Mouse (Mus musculus): ENCODE measurements at regions not wholly inside any gene's neighbourhood (a gene's known extent, or its start where the extent isn't known, plus 50 kb on each side); places are given as distances from the start of the nearest gene placed in this dataset.

DNA sequence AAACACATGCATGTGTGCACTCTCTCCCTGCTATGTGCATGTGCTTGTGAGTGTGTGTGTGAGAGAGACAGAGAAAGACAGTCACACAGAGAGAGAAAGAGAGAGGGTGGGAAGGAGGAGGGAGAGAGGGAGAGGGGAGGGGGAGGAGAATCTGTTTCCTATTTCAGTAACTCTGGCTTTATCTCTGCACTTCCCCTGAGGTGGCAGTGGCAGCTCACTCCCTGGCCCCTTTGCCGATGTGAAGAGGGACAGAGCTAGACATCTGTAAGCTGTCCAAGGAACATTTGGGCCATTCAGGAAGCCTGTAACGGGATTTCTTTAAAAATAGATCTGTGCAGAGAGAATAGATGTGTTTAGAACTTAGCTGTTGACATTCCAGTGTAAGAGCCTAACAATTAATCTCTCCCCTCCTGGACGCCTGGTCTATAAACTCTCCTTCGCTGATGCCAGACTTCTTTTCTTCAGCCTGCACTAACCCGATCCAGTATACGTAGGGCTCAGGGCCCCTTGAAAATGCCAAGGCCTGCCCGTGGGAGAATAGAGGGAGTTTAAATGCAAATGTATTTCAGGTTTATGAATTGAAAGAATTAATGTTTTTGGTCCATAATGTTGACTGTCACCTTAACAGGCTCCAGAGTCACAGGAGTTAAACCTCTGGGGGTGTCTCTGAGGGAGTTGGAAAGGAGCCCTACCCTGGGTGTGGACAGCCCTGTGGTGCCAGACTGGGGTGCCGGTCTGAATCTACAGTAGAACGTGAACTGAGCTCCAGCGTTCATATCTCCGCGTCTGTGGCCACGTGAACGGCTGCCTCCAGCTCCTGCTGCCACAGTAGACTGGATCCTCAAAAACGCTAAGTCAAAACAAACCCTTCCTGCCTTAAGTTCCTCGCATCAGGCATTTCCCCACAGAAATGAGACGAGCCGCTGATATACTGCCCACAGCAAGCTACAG, 336.6 kb upstream of the Gm10131 start:
- DNase-seq, result no peak

GRCm38 (mm10) chr8:34442688-34443087, 331.2 kb upstream of the Gm10131 start:
- DNase-seq, result no peak

GRCm38 (mm10) chr8:34441756-34442155, 330.2 kb upstream of the Gm10131 start:
- no peak for DNase-seq

DNA sequence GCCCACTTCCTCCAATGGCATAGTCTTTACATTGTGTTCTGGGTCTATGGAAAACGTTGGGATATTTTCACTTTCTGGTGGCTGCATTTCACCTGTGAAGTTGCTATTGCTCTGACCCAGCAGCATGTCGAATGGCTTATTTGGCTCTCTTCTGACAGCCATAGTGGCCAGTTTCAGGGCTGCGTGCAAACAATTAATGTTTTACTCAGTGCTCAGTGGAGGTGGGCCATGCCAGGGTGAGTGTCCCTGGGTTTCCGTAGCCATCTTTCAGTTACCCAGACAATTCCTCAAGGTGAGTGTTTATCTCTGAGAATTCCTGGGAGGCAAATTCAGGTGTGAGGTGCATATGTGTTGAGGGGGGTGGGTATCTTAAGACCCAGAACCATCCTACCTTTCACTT, 329.2 kb upstream of the Gm10131 start:
- no peak for DNase-seq

GRCm38 (mm10) chr8:34438771-34439170, 327.2 kb upstream of the Gm10131 start:
- DNase-seq, result no peak

DNA sequence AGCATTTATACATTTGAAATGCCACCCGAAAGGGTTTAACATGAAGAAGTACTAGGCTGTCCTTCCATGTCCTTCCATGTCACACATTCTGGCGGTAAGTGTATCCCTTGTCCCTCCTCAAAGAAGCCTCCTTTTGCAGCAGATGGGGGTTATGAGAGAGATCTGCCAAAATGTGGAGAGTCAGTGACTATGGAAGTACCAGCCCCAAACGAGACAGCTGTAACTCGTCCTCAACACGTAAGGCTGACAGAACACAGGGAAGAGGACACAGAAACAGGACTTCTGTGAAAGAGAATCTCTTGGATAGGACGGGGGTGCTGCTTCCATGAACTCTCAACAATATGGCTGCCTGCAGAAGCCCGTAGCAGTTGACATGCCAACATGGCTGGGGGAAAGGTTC, 320.4 kb upstream of the Gm10131 start:
- DNase-seq, result no peak

DNA sequence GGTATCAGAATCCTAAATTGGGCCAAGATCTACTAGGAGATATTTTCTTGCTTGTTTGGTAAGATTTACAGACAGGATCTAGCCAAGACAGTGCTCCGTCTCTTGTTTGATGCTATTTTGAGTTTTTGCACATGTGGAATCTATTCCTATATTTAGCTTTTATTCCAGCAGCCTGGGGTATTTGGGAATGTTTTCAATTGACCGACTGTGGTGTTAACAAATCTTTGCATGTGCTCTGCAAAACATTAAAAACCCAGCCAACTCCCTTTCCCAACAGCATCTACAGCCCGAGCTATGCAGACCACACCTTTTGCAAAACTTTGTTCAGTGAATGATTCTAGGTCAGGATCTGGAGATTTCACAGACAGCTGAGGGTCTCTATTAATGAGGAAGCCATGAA, 317.7 kb upstream of the Gm10131 start:
- no peak for DNase-seq

DNA sequence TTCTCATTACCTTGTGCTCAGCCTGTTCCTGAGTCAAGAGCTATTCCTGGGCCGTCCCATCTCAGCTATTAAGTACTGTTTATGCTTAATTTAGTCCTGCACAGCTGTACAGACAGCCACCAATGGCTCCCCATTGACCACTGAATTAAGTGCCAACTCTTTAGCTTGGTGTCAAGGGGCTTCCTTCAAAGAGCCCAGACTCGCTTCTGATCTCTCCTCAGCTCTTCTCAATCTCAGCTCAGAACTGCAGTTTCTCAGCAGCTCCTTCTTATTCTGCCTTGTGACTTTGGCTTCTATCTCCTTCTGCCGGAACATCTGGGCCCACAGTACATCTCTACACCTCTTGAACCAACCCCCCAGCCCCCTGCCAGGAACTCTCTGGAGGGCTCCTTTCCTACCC, 290.0 kb upstream of the Gm10131 start:
- DNase-seq, result no peak

DNA sequence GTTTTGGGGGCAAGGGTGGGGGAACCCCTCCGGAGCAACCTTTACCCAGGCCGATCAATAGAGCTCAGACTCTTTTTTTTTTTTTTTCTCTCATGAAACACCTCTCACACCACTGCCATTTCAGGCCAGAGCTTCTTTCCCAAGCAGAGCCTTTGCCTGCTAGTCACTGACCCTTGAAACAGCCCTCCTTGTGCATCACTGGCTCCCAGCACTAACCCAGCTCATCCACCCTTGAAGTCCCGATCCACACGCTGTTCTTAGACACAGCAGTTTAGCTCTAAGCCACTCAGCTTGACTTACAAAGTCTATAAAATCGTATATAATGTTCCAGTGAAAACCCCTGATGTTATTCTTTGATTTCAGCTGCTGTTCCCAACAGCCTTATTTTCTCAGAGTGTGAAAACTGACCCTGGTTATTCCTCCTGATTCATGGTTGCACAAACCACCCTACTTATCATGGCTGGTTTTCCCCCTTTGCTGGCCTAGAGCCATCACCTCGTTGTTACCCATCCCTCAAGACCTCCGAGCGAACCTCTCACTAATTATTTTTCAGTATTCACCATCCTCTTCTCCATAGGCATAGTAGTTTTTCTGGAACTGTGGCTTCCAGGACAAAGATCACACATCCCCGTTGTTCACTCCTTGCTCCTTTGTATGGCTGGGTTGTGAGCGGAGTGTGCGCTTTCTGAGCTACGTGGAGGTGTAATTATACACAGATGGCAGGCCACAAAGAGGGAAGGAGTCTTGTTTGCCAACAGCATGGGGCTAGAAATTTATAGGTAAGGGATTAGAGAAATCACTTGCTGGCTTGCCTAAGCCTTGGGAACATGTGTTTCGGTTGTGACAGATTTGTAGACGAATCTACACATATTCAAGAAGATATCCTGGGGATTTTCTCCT, 287.6 kb upstream of the Gm10131 start:
- no peak for DNase-seq

DNA sequence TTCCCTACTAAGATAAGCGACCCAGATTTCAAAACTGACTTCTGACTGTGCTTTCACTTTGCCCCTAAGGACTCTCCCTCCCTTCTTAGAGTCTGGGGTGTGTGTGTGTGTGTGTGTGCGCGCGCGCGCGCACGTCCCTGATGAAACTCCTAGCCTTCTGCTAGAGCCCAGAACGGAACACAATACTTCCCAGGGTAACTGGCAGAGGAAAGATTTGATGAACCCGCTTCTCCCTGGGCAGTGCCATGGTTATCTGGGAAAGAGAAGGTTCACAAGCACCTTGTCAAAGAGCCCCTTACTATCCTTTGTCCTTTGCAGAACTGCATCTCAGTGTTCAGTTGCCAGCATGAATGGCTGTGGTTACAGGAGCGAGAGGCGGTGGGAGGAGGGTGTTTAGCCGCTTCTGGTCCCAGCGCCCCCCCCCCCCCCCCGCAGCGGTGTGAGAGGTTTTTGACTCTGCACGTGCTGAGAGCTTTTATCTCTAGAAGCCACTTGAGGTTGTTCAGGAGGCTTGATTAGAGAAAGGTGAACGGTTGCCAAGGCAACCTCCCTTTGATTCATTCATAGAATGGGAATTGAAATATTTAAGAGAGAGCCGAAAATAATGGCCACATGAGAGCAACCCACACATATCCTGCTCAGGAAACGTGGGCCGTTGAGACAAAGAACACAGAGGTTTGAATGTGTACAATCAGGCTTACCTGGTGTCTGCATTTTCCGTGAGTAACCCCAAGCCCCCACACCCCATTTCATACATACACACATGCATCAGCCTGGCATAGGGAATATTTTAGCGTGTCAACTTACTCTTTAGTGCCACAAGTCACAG, 286.3 kb upstream of the Gm10131 start:
- DNase-seq, result peak; percentile 27

DNA sequence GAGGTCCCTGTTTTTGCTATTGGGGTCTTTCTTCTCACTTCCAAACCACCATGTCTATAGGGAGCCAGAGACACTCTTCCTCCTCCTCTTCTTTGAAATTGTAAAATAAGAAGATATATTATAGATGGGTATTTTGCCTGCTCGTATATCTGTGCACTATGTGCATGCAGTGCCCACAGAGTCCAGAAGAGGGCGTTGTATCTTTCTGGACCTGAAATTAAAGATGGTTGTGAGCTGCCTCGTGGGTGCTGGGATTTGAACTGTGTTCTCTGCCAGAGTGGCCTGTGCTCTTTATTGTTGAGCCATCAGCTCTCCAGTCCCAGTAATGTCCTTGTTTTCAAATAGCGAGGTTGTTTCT, 285.7 kb upstream of the Gm10131 start:
- no peak for DNase-seq

DNA sequence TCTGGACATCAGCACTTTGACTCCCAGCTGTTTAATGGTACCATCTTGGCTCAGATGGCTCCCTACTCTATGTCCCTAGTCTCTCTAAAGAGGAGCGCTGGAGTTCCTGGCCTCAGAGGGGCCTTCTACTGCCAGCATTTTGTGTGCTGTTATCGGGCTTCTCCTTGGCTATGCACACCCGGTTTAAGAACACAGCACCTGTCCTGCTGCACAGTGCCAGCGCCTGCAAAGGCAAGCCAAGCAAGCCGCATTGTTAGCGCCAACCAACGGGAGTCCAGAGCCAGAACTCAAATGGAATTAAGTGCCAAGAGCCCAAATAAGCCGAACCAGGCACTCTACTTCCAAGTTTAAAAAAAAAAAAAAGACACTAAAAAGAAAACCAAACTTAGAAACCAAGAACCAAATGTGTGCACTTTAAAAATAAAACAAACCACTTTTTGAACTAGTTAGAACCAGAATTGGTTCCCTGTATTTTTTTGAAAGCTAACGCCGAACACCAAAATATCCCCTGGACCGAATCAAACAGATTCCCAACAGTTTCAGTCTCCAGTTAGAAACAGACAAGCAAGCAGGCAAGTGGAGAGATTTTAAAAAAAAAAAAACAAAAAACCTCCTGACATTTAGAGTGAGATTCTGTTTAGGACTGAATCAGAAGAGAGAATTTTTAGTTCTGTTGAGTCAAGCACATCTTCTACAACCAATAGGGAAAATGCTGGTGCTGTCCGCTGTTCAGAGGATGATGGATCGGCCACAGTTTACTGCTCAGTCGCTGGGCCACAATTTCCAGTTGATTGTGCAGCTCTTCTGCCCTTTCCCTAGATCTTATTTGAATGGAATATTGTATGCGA, 281.7 kb upstream of the Gm10131 start:
- DNase-seq, result peak; percentile 76

DNA sequence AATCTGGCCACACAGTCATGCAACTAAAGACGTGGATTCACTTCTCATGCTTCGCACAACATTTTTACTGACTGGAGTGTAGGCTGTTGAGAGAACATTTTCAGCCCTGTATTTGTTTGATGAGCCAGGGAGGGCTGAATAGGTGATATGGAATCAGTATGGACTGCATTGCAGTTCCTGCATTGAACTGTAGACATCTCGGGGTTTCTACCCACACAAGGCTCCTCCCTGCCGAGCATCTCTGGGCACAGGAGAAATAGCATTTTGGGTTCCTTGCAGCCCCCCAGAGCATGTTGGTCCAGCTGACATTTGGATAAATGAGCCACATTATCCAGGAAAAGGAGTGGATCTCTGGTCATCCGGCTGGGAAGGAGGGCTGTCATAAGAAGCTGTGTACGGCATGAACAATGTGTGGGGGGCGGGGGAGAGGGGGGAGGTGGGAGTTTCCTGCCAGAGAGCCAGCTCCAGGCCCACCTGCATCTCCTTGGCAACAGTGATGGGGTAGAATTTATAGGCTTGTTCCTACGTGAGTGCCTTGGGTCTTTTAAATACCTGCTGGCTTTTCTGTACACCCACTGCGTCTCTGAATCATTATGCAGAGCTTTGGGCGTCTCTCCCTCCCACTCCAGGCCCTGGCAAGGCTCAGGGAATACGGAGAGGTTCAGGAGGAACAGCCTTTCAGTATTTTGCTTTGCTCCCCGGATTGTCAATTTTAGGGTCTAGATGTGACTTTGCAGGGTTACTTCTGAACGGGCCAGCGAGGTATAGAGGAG, 280.9 kb upstream of the Gm10131 start:
- peak; percentile 77 for DNase-seq

DNA sequence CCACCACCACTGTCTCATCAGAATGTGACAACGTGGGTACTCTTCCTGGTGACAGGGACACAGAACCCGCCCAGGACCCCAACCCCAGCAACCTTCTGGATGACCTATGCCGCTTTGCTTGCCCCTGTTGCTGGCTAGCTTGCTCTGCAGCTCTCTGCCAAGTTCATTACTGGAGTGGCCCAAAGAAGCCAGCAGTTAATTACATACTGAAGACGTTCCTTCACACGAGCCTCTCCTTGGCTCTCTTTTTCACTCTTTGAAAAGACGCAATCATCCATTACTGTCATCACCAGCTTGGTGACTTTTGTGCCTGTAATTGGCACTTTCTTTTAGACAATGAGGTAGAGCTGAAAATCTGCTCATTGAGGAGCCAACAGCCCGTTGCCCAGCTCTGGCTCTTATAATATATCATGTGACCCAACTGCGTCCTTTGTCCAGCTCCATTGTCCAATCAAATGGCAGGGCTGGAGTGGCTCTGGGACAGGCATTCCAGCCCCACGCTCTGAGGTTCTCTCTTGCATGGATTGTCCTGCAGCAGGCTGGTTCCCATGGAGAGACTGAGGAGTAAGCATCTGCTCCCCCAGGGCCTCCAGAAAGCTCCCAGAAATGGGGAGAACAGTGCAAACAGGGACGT, 274.4 kb upstream of the Gm10131 start:
- no peak for DNase-seq

GRCm38 (mm10) chr8:34380615-34381014, 269.1 kb upstream of the Gm10131 start:
- no peak for DNase-seq

GRCm38 (mm10) chr8:34377154-34377553, 265.6 kb upstream of the Gm10131 start:
- DNase-seq, result no peak

- DNase-seq, result no peak
These were observed 262.7 kb upstream of the Gm10131 start for GRCm38 (mm10) chr8:34374242-34374641.

GRCm38 (mm10) chr8:34372666-34372980, 261.1 kb upstream of the Gm10131 start:
- DNase-seq, result no peak

DNA sequence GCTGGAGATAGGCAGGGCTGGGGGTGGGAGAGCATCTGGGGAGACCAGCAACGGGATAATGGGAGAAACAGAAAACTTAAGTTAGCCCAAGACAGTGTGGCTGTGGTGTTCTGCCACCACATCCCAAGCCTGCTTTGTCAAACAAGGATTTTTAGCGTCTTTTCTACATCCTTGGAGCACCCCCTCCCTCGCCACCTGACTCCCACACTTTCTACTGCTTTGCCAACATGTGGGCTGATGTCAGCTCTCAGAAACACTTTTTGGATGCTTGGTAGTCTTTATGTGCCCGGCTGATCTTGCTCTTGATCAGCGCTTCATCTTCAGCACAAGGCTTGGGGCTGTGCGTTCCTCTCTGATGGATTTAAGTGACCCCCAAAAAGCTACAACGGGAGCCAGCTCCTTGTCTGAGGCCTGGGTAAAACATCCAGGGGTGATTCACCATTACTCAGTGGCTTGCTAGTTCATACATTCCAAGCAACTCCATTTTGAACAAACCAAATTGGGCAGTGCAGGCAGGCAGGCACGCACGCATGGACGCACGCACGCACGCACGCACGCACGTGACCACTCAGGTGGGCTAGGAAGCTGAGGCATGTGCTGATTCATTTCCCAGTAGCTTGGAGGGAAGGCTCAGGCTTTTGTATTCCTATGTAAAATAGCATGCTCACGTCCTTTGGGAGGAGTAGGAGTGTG, 260.6 kb upstream of the Gm10131 start:
- DNase-seq, result peak; percentile 49

DNA sequence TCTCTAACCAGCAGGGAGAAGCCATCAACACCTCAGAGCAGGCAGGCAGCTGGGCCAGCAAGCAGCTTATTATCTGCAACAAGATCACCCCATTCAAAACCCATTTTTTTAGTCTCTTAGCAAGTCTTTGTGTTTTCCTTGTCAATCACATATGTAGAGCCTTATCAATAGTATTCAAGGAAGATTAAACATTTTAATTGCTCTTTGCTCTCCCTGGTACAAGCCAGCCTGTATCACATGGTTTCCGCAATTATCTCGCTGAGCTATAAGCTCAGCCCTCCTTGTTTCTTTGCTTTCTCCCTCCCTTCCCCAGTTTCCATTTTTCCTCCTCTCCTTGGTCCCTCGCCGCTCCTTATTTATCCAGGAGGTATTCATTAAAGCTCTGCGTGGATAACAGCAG, 259.9 kb upstream of the Gm10131 start:
- DNase-seq, result no peak

Data from right cerebral cortex, postnatal 25 days (tissue).